1 mouse cellular context compared by ENCODE assay signal in genomic region chr2:37765082-37765483, GRCm38 (mm10).
TF ChIP-seq lines count a peak whose summit lies in the region.

No protein-coding gene starts in this region.

TF ChIP-seq in CH12.LX, 34 proteins besides CTCF, POLR2A, EP300 and RAD21 (continued from another document):
- TF ChIP-seq ELF1 (IDR thresholded peaks at IDR 0.05; ENCODE audit: low read depth, low read length) (peak; percentile 70), NRF1 (IDR thresholded peaks at IDR 0.05; ENCODE audit: low read depth, low read length) (no peak)
